Mouse (Mus musculus) erythroblast, adult 5-6 weeks (primary cell): ENCODE results near the gene Msh4. TPM values are rescaled to one million over a fixed set of nuclear protein-coding genes. Genes with fewer than 3 reads are reported as not detected.

Experiments used
- ATAC-seq: replicated peaks from 2 replicates; pipeline ENCODE4 v1.8.0; 2016; ENCODE audit warnings: moderate number of reproducible peaks, mild to moderate bottlenecking, moderate TSS enrichment, inconsistent platforms; ENCODE audit not compliant: poor library complexity, low FRiP score, severe bottlenecking
- total RNA-seq, 2 experiments: library from RNA; stranded (forward) in 1 of 2; stranded (reverse) in 1 of 2; fragments of 150-400 nt in 1 of 2; fragments of 200-764, 138-1000 nt in 1 of 2; gene quantifications; 2 replicates each; pipeline versions ENCODE4 v1.2.3 to v1.2.4; 2015 to 2017; ENCODE audit warnings: low replicate concordance in 2 of 2

The Msh4 gene
- total RNA-seq, 2 experiments from 2014 or later: not detected

DNA sequence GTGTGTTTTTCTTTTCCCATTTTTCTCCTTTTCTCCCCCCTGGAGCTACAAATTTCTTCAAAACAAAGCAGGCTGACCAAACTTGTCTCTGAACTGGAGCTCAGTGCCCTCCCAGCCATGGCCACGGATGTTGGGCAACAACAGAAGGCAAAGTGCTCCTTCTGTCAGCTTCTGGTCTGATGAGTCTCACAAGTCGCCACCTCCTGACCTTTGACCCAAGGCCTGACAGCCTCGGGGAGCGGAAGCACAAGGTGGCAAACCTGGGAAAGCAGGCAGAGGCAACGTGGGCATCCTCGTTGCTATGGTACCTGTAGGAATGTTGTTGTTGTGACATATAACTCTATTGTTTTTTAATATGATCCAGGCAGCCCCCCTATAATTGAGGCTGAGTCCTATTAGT lies 79.3 kb downstream of the Msh4 start:
- no peak for ATAC-seq

DNA sequence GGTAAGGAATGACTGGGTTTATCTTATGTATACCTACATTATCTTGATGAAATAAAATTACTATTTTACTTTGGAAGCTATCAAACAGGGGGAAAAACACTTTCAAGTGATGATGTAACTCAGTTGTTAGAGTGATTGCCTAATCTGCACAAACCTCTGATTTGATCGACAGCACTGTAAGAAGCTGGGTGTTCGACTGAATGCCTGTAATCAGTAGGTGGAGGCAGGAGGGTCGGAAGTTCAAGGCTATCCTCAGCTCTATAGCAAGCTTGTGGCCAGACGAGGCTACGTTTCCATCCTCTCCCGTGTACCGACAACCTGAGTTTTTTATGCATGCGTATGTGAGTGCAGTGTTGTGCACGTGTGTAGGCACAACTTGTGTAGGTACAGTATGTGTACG lies 80.7 kb downstream of the Msh4 start:
- no peak for ATAC-seq

DNA sequence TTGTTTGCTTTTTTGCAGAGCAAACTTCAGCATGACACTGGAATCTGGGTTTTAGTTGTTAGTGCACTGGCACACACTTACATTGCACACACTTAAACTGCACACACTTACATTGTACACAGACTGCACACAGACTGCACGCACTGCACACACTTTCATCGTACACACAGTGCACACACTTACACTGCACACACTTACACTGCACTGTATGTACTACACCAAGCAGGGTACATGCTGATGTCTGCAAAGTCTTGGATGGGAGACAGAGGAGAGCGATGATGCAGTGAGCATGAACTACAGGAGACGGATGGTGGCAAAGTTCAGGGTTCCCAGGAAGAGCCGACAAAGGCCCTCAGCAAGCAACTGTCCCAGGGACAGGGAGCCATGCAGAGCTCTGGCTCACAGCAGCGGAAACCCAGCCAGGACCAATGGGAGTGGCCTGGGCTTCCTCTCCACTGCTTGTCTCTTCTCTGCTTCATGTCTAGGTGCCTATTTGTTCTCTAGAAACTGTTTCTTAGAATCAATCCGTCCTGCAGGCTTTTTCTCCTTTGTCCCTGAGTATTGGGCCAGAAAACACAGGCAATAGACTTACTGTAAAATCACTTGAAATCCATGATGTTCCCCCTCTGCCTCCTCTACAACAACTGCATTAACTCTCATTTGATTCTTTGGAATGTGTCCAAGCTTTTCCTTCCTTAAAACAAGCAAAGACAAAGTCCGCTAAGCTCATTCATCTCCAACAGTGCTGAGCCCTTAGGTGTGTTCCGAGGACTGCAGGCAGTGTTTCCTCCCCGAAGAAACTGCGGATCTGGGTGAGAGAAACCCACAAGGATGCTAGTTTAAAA lies 82.0 kb downstream of the Msh4 start:
- no peak for ATAC-seq

DNA sequence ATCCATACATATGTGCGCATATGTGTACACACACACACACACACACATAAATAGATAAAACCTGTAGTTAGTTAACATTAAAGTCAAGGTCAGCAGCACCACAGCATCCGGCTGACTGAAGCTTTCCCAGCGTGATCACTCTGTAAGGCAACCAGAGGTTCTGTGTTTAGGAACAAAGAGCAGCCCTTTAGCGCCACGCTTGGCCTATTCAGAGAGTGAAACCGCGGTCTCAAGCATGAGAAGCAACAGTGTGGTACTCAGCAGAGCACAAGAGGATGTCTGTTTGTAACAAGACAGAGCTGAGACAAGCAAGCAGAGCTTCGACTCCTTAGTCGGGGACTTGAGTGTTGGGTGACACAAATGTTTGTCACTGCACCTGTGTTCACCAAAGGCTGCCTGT lies 86.5 kb downstream of the Msh4 start:
- no peak for ATAC-seq

DNA sequence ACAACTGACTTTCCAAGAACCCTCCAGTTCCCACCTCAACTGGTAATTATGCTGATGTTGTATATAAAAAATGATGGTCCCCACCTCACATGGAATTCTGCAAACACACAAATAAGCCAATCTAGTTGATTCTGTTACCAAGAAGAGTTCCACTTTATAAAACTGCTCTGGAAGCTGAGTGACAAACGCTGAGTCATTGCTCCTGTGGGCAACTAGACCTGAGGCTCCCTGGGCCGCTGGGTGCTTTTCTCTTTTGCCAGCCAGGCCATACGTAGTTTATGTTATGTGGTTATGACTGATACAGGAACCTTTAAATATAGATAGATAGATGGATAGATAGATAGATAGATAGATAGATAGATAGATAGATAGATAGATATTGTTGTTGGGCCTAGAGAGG lies 87.2 kb downstream of the Msh4 start:
- ATAC-seq: peak; percentile 73

DNA sequence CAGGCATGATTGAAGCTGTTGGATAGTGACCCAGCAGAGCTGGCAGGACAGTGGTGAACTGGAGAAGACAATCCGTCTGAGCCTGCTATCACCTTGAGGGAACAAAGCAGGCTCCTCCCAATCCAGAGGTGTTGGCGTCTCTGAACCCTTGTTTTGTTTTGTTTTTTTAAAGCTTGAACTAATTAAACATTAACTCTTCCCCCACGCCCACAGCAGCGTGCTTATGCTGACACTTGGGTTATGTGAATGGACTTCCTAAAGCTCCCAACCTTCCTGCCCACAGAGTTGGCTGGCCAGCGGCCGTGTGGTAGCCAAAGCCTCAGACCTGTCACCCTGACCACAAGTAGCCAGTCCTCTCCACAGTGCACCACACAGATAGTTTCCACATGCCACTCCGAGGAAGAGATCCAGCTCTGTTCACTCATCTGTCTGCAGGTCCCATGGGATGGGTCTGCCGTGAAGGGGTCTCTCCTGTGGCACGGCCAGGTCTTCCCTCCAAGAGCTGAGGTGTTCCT lies 88.5 kb downstream of the Msh4 start:
- no peak for ATAC-seq

DNA sequence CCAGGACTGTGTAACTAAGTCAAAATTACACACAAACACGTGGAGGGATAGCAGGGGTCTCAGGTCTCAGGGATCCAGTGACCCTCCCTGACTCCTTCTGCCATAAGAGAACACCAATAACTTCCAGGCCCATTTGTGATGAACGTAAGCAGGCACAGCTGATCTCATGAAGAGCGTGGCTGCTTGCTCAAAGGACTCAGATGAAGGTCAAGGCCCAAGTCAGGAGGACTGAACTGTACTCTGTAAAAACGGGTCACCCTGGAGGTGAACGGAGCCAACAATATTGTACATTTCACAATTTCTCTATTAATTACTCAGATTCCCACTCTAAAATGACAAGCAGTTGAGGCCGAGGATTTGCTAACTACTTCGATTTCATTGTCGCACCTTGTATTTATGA lies 91.9 kb downstream of the Msh4 start:
- ATAC-seq: no peak

DNA sequence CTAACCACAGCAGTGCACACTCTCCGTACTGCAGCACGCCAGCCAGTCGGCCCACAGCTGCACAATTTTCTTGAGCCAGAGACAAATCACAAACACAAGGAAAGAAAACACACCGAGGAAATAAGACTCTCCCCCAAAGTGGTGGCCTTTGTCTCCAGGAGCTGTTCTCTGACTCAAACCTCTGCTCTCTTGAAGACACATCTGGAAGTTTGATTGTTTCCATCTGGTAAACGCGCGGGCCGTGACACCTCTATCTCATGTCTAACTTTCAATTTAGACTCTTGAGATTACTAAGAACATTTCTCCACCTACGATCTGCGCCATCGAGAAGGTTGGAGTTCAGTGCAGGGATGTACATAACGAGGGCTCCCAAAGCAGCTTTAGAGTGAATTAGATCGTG lies 97.5 kb downstream of the Msh4 start:
- ATAC-seq: no peak

DNA sequence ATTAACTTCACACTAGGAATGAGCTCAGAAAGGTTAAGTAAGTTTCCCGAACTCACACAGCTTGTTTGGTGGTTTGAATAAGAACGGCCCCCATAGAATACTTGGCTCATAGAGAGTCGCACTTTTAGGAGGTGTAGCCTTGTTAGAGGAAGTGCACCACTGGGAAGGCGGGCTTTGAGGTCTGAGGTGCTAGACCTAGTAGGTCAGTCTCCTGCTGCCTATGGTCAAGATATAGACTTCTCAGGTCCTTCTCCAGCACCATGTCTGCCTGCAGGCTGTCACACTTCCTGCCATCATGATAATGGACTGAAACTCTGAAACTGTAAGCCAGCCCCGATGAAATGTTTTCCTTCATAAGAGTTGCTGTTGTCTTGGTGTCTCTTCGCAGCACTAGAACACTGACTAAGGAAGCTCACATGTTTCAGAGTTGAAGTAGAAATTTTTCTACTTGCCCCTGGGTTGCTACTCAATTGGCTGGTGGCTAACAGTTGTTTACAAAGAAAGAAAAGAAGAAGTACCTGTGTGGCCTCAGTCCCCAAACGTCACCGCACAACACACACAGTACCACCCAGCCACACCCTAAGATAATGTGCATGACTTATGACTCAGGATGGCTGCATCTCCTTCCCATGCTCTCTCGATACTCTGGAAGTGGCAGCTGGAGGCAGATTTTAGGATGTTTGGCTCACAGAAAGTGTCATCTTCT lies 98.3 kb downstream of the Msh4 start:
- peak; percentile 85 for ATAC-seq

Other genes with a start within 250 kb of the Msh4 start
- 6.7 and 11.0 TPM in 2 replicates for gene St6galnac3, start 181.0 kb downstream of the Msh4 start, total RNA-seq (2015; ENCODE audit: low replicate concordance)
- gene St6galnac3, start 181.0 kb downstream of the Msh4 start, total RNA-seq (2017; ENCODE audit: low replicate concordance): 3.7 and 6.6 TPM in 2 replicates
- not detected in 2 replicates for gene Asb17, start 61.9 kb downstream of the Msh4 start, total RNA-seq (2015; ENCODE audit: low replicate concordance)
- 0.77 and 0.84 TPM in 2 replicates for gene Asb17, start 61.9 kb downstream of the Msh4 start, total RNA-seq (2017; ENCODE audit: low replicate concordance)
- 46.4 and 64.4 TPM in 2 replicates for gene Rabggtb, start 6.9 kb upstream of the Msh4 start, total RNA-seq (2015; ENCODE audit: low replicate concordance)
- gene Rabggtb, start 6.9 kb upstream of the Msh4 start, total RNA-seq (2017; ENCODE audit: low replicate concordance): 52.9 and 60.9 TPM in 2 replicates
- gene Acadm, start 38.5 kb upstream of the Msh4 start, total RNA-seq (2015; ENCODE audit: low replicate concordance): 25.6 and 25.9 TPM in 2 replicates
- gene Acadm, start 38.5 kb upstream of the Msh4 start, total RNA-seq (2017; ENCODE audit: low replicate concordance): 25.6 TPM in 2 replicates
- not detected in 2 replicates for gene Slc44a5, start 67.3 kb upstream of the Msh4 start, total RNA-seq (2015; ENCODE audit: low replicate concordance)
- gene Slc44a5, start 67.3 kb upstream of the Msh4 start, total RNA-seq (2017; ENCODE audit: low replicate concordance): not detected in 2 replicates